Mouse (Mus musculus) forebrain, embryonic 16.5 days (tissue): ENCODE results near the gene Usp7. TPM values are rescaled to one million over a fixed set of nuclear protein-coding genes. Genes with fewer than 3 reads are reported as not detected.

ENCODE experiments used
- ATAC-seq: fragments of 200-750 bp; cut with Nextera tagmentation; 2 replicates; pipeline ENCODE4 v1.8.0; 2017; ENCODE audit warnings: mild to moderate bottlenecking, moderate library complexity
- H3K27ac ChIP-seq: fragments of 300-500 bp; sonication (generic); 2 replicates; pipeline ENCODE4 v1.5.1; 2014; ENCODE audit warnings: low read length, control low read depth
- H3K27me3 ChIP-seq: fragments of 300-500 bp; sonication (generic); replicated peaks from 2 replicates; pipeline ENCODE4 v1.6.1; 2014; ENCODE audit warnings: low read length; ENCODE audit not compliant: control insufficient read depth, insufficient read depth
- H3K36me3 ChIP-seq: fragments of 300-500 bp; sonication (generic); 2 replicates; pipeline ENCODE4 v1.6.1; 2014; ENCODE audit not compliant: control insufficient read depth, insufficient read depth
- H3K4me1 ChIP-seq: fragments of 300-500 bp; sonication (generic); replicated peaks from 2 replicates; pipeline ENCODE4 v1.6.1; 2014; ENCODE audit warnings: low read length; ENCODE audit not compliant: control insufficient read depth, insufficient read depth
- H3K4me2 ChIP-seq: fragments of 300-500 bp; sonication (generic); 2 replicates; pipeline ENCODE4 v1.6.1; 2014; ENCODE audit warnings: mild to moderate bottlenecking, low read length, control low read depth
- H3K4me3 ChIP-seq: fragments of 300-500 bp; sonication (generic); replicated peaks from 2 replicates; pipeline ENCODE4 v1.5.1; 2014; ENCODE audit warnings: mild to moderate bottlenecking, low read length, control low read depth
- H3K9ac ChIP-seq: fragments of 300-500 bp; sonication (generic); replicated peaks from 2 replicates; pipeline ENCODE4 v1.6.1; 2014; ENCODE audit warnings: low read depth, low read length, control low read depth
- H3K9me3 ChIP-seq: fragments of 300-500 bp; sonication (generic); 2 replicates; pipeline ENCODE4 v1.6.1; 2016; ENCODE audit warnings: low read length; ENCODE audit not compliant: control insufficient read depth
- WGBS: fragments of 180-500 bp; shearing (Covaris S2); extraction: QIAGEN DNeasy Blood & Tissue Kit; methylation state at CpG from one replicate; pipeline ENCODE4 v1.1.7; 2014; 5-methylcytosine and 5-hydroxymethylcytosine counted together
- polyA plus RNA-seq: library from polyadenylated mRNA; unstranded; fragments of >200 nt; fragmentation: Nextera tagmentation; extraction: Ambion mirVana; gene quantifications from 2 replicates; pipeline ENCODE4 v1.2.1, GENCODE M21; 2015

Gene Usp7
- polyA plus RNA-seq, 1 experiment from 2014 or later, result 40.2 TPM

DNA sequence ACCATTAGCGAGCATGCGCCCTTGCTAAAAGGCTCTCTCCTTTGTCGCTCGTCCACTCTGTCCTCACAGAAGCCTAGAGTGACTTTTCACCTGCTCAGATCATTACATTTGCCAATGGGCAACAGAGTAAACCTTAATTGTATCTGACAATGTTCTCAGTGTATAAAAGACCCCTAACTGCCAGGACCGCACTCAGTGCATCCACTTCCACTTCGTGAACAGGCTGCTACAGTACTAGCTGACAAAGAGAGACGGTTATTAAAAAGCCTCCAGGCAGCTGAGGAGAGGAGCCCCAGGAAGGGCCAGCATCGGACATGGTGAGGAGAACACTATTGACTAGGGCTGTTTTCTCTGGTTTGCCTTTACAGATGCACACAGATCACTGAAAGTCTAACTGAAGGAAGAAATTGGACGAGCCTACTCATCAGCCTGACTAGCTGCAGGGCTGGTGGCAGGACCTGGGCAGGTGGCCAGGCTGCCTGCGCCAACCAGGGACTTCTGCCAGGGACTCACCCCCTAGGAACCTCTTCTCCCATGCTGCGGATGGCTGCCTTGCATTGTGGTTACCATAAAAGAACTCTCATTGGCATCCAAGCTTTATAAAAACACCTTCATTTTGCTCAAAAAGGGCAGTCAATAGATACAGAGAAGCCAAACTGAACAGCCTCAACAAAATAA is 102.0 kb downstream of the Usp7 start:
- Histone ChIP-seq H3K9ac (no peak overlapping the region), H3K36me3 (peaks cover 36% of the 10 kb centered on the region), H3K27ac (no peak overlapping the region), H3K9me3 (no peaks in the 10 kb centered on the region), H3K4me2 (no peak overlapping the region), H3K4me1 (no peaks in the 10 kb centered on the region), H3K27me3 (no peaks in the 10 kb centered on the region), H3K4me3 (no peak overlapping the region)
- ATAC-seq, result peak; percentile 58
- WGBS, result 57% methylated on average over 11 of the region's 11 CpGs

DNA sequence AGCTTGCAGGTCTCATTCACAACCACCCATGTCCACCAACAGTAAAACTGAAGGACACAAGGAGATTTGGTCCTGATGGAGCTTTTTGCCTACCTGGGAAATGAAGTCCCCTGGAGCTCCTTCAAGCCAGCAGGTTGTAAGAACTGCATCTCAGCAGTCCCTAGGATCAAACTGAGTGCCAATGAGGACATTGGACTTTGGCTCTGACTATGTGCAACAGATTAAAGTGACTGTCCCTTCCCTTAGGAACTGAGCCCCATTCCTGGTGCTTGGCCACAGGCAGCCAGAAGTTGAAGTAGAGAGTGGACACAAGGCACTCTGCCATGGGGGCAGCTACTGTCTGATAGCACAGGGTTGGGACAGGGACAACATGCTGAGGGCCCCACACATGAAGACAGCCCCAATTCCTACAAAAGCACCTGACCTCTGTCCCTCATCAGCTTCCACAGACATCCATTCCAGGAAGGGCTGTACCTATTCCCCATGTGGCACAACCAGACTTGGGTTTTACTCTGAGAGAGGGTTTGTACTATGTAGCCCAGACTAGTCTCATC is 104.5 kb downstream of the Usp7 start:
- H3K9ac ChIP-seq, result no peak overlapping the region
- no peak overlapping the region for H3K4me3 ChIP-seq
- peaks cover 22% of the 10 kb centered on the region for H3K36me3 ChIP-seq
- no peaks in the 10 kb centered on the region for H3K9me3 ChIP-seq
- no peaks in the 10 kb centered on the region for H3K27me3 ChIP-seq
- no peak overlapping the region for H3K27ac ChIP-seq
- no peaks in the 10 kb centered on the region for H3K4me1 ChIP-seq
- ATAC-seq, result no peak
- no peak overlapping the region for H3K4me2 ChIP-seq

DNA sequence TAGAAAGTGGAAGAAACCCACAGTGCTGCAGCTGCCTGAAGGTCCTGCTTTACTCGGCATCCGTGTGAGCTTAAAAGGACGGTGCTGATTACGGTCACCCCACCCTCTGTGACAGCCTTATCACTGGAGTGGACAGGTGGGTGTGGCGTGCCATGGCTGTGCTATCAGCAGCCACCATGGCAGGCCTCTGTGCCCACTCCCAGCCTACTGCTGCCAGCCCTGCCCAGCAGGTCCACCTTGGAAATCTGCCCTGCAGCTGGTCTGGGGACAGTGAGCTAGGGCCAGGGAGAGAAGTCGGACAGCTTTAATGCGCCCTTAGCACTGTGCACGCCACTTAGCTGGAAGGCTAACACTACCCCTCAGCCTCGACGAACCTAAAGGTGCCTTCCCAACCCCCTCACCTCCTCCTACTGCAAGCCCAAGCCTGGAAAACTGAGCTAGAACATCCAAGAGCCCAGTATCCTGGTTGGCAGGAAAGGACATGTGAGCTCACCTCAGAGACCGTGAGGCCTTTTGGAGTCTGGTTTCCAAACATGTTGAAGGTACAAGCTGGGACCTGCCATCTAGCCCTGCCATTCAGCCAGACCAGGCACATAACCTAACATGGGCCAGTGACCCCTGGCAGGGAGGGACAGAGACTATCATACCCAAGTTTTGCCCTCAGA is 105.1 kb downstream of the Usp7 start:
- Histone ChIP-seq H3K9ac (no peak overlapping the region), H3K9me3 (no peaks in the 10 kb centered on the region), H3K4me1 (no peaks in the 10 kb centered on the region), H3K27me3 (no peaks in the 10 kb centered on the region), H3K27ac (no peak overlapping the region), H3K4me2 (no peak overlapping the region), H3K36me3 (peaks cover 16% of the 10 kb centered on the region), H3K4me3 (no peak overlapping the region)
- WGBS, result 84% methylated on average over 11 of the region's 11 CpGs
- no peak for ATAC-seq

GRCm38 (mm10) chr16:8686121-8686870 is 105.8 kb downstream of the Usp7 start:
- no peak overlapping the region for H3K4me3 ChIP-seq
- H3K27me3 ChIP-seq, result no peaks in the 10 kb centered on the region
- peaks cover 9% of the 10 kb centered on the region for H3K36me3 ChIP-seq
- H3K27ac ChIP-seq, result no peak overlapping the region
- peak; percentile 51 for ATAC-seq
- no peaks in the 10 kb centered on the region for H3K4me1 ChIP-seq
- H3K4me2 ChIP-seq, result no peak overlapping the region
- H3K9ac ChIP-seq, result no peak overlapping the region
- 58% methylated on average over 7 of the region's 7 CpGs for WGBS
- no peaks in the 10 kb centered on the region for H3K9me3 ChIP-seq

DNA sequence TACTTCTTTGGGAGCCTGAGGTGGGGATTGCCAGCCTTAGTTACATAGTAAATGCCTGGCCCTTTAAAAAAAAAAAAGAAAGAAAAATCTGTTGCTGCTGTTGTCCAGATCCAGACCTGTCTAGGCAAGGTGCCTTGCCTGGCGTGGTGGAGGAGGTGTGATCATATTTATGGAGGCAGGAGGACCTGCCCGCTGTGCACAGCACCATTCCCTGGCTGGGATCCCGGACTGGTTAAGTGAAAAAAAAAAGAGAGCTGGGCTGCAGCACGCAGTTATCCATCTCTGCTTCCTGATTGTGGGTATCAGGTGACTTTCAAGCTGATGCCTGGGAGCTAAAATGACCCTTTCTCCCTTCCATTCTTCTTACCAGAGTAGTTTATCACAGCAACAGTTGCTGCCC is 107.0 kb downstream of the Usp7 start:
- H3K9me3 ChIP-seq, result no peaks in the 10 kb centered on the region
- H3K9ac ChIP-seq, result no peak overlapping the region
- 65% methylated on average over 4 of the region's 4 CpGs for WGBS
- H3K36me3 ChIP-seq, result peaks cover 2% of the 10 kb centered on the region; the same call in 1 of the 2 replicates
- no peak overlapping the region for H3K4me2 ChIP-seq
- no peaks in the 10 kb centered on the region for H3K27me3 ChIP-seq
- H3K27ac ChIP-seq, result no peak overlapping the region
- no peaks in the 10 kb centered on the region for H3K4me1 ChIP-seq
- ATAC-seq, result no peak
- H3K4me3 ChIP-seq, result no peak overlapping the region

DNA sequence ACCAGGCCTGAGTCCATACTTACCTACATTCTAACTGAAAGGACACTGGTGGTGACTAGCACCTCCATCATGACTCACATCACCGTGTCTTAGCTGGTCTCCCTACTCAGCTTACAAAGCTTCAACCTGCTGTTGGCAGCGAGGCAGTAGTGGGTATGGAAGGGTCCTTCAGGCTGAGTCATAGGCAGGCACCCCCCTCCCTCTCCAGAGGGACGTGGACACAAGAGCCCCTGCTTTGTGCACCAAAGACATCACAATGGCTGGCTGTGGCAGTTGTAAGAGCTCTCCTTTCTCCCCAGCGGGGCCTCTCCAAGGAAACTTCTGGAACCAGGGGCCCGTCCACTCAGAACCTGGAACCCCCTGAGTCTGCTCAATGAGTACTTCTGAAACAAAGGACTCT is 111.6 kb downstream of the Usp7 start, which contains the start of gene Gm5767:
Gm5767 (plus strand) TSS at position 301 of the 400 bp plus-strand sequence.
- Histone ChIP-seq H3K9me3 (no peaks in the 10 kb centered on the region), H3K9ac (no peak within 1 kb of the TSS), H3K27ac (no peak within 1 kb of the TSS), H3K27me3 (no peaks in the 10 kb centered on the region), H3K36me3 (no peaks in the 10 kb centered on the region), H3K4me2 (no peak within 1 kb of the TSS), H3K4me1 (no peaks in the 10 kb centered on the region), H3K4me3 (no peak within 1 kb of the TSS)
- ATAC-seq, result no peak
- 68% methylated on average over 5 of the region's 5 CpGs for WGBS

GRCm38 (mm10) chr16:8679780-8680179 is 112.3 kb downstream of the Usp7 start:
- Histone ChIP-seq H3K27me3 (no peaks in the 10 kb centered on the region), H3K27ac (no peak overlapping the region), H3K4me3 (no peak overlapping the region), H3K36me3 (no peaks in the 10 kb centered on the region), H3K4me1 (no peaks in the 10 kb centered on the region), H3K9me3 (no peaks in the 10 kb centered on the region), H3K4me2 (no peak overlapping the region), H3K9ac (no peak overlapping the region)
- WGBS, result 81% methylated on average over 3 of the region's 3 CpGs
- ATAC-seq, result no peak

DNA sequence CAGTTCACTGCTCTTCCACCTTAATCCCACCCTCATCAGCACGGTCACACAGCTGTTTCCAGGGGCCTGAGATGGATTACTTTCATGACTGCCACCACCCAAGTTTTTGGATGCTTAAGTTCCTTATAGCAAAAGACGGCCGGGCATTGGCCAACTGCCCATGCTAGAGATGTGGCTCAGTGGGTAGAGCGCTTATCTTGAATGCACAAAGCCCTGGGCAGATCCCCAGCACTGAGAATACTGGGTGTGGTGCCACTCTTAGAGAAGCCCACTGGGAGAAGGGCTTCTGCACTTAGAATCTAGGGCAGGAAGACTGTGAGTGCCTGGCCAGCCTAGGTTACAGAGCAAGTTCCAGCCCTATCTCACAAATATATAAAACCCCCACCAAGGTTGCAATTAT is 113.4 kb downstream of the Usp7 start:
- H3K4me1 ChIP-seq, result no peaks in the 10 kb centered on the region
- H3K27ac ChIP-seq, result no peak overlapping the region
- no peaks in the 10 kb centered on the region for H3K36me3 ChIP-seq
- H3K9me3 ChIP-seq, result no peaks in the 10 kb centered on the region
- no peaks in the 10 kb centered on the region for H3K27me3 ChIP-seq
- 85% methylated on average over 4 of the region's 4 CpGs for WGBS
- no peak overlapping the region for H3K9ac ChIP-seq
- H3K4me2 ChIP-seq, result no peak overlapping the region
- ATAC-seq, result no peak
- H3K4me3 ChIP-seq, result no peak overlapping the region

- ATAC-seq, result no peak
These were observed 114.1 kb downstream of the Usp7 start for GRCm38 (mm10) chr16:8678035-8678434.

More at GRCm38 (mm10) chr16:8678035-8678434, 114.1 kb downstream of the Usp7 start:
- H3K4me2 ChIP-seq, result no peak overlapping the region
- H3K4me1 ChIP-seq, result no peaks in the 10 kb centered on the region
- H3K9ac ChIP-seq, result no peak overlapping the region
- H3K36me3 ChIP-seq, result no peaks in the 10 kb centered on the region
- 48% methylated on average over 5 of the region's 5 CpGs for WGBS
- no peak overlapping the region for H3K27ac ChIP-seq
- H3K9me3 ChIP-seq, result no peaks in the 10 kb centered on the region
- no peaks in the 10 kb centered on the region for H3K27me3 ChIP-seq
- no peak overlapping the region for H3K4me3 ChIP-seq
